Mouse (Mus musculus): ENCODE results near the gene Sipa1l2.

Sipa1l2 gene

GRCm38 (mm10) chr8:125569533-125570365 lies at the start of gene Sipa1l2:
Gene Sipa1l2, minus strand, starts transcription at chr8:125569808.
- DNase-seq (ENCODE audit: low spot score), result peak; percentile 99

- DNase-seq (ENCODE audit: low spot score), result no peak
Observed at GRCm38 (mm10) chr8:125618543-125619335, 49.1 kb upstream of the Sipa1l2 start.

- no peak for DNase-seq (ENCODE audit: low spot score)
Observed at GRCm38 (mm10) chr8:125616935-125617334, 47.3 kb upstream of the Sipa1l2 start.

- no peak for DNase-seq (ENCODE audit: low spot score)
Observed at GRCm38 (mm10) chr8:125616039-125616438, 46.4 kb upstream of the Sipa1l2 start.

- no peak for DNase-seq (ENCODE audit: low spot score)
Observed at GRCm38 (mm10) chr8:125613552-125613951, 43.9 kb upstream of the Sipa1l2 start.

GRCm38 (mm10) chr8:125611799-125612560 lies 42.4 kb upstream of the Sipa1l2 start:
- DNase-seq (ENCODE audit: low spot score), result no peak

GRCm38 (mm10) chr8:125611024-125611798 lies 41.6 kb upstream of the Sipa1l2 start:
- no peak for DNase-seq (ENCODE audit: low spot score)

- DNase-seq (ENCODE audit: low spot score), result no peak
Observed at GRCm38 (mm10) chr8:125609737-125610136, 40.1 kb upstream of the Sipa1l2 start.

GRCm38 (mm10) chr8:125607714-125608223 lies 38.2 kb upstream of the Sipa1l2 start:
- no peak for DNase-seq (ENCODE audit: low spot score)

- no peak for DNase-seq (ENCODE audit: low spot score)
Observed at GRCm38 (mm10) chr8:125606937-125607336, 37.3 kb upstream of the Sipa1l2 start.

- no peak for DNase-seq (ENCODE audit: low spot score)
Observed at GRCm38 (mm10) chr8:125604817-125605512, 35.4 kb upstream of the Sipa1l2 start.

- DNase-seq (ENCODE audit: low spot score), result no peak
Observed at GRCm38 (mm10) chr8:125604213-125604816, 34.7 kb upstream of the Sipa1l2 start.

- no peak for DNase-seq (ENCODE audit: low spot score)
Observed at GRCm38 (mm10) chr8:125603312-125603840, 33.8 kb upstream of the Sipa1l2 start.

GRCm38 (mm10) chr8:125600033-125600686 lies 30.6 kb upstream of the Sipa1l2 start:
- peak; percentile 44 for DNase-seq (ENCODE audit: low spot score)

GRCm38 (mm10) chr8:125595571-125596508 lies 26.2 kb upstream of the Sipa1l2 start:
- DNase-seq (ENCODE audit: low spot score), result no peak

- peak; percentile 64 for DNase-seq (ENCODE audit: low spot score)
Observed at GRCm38 (mm10) chr8:125590363-125590762, 20.8 kb upstream of the Sipa1l2 start.

GRCm38 (mm10) chr8:125586587-125586986 lies 17.0 kb upstream of the Sipa1l2 start:
- DNase-seq (ENCODE audit: low spot score), result no peak

- DNase-seq (ENCODE audit: low spot score), result no peak
Observed at GRCm38 (mm10) chr8:125584276-125584675, 14.7 kb upstream of the Sipa1l2 start.
